Mouse (Mus musculus) heart, embryonic 11.5 days (tissue): ENCODE measurements at regions not wholly inside any gene's neighbourhood (a gene's known extent, or its start where the extent isn't known, plus 50 kb on each side); places are given as distances from the start of the nearest gene placed in this dataset.

Experiments used
- ATAC-seq: fragments of 200-750 bp; cut with Nextera tagmentation; replicated peaks from 2 replicates; pipeline ENCODE4 v1.8.0; 2017; ENCODE audit warnings: moderate library complexity; ENCODE audit not compliant: insufficient number of reproducible peaks, low FRiP score, low TSS enrichment
- H3K27ac ChIP-seq: fragments of 300-500 bp; sonication (generic); 2 replicates; pipeline ENCODE4 v1.5.1; 2014; ENCODE audit warnings: mild to moderate bottlenecking, low read depth, low read length
- H3K27me3 ChIP-seq: fragments of 300-500 bp; sonication (generic); 2 replicates; pipeline ENCODE4 v1.6.1; 2014; ENCODE audit warnings: mild to moderate bottlenecking, low read length, mixed read lengths; ENCODE audit not compliant: control insufficient read depth, insufficient read depth
- H3K36me3 ChIP-seq: fragments of 300-500 bp; sonication (generic); 2 replicates; pipeline ENCODE4 v1.6.1; 2014; ENCODE audit warnings: mild to moderate bottlenecking, low read length, moderate library complexity, mixed read lengths; ENCODE audit not compliant: control insufficient read depth, insufficient read depth
- H3K4me1 ChIP-seq: fragments of 300-500 bp; sonication (generic); 2 replicates; pipeline ENCODE4 v1.6.1; 2014; ENCODE audit warnings: low read length; ENCODE audit not compliant: control insufficient read depth, insufficient read depth
- H3K4me2 ChIP-seq: fragments of 300-500 bp; sonication (generic); 2 replicates; pipeline ENCODE4 v1.6.1; 2014; ENCODE audit warnings: mild to moderate bottlenecking, moderate library complexity
- H3K4me3 ChIP-seq: fragments of 300-500 bp; sonication (generic); 2 replicates; pipeline ENCODE4 v1.5.1; 2014; ENCODE audit warnings: low read depth, low read length
- H3K9ac ChIP-seq: fragments of 300-500 bp; sonication (generic); 2 replicates; pipeline ENCODE4 v1.6.1; 2014; ENCODE audit warnings: mild to moderate bottlenecking, low read depth, low read length, moderate library complexity
- H3K9me3 ChIP-seq: fragments of 300-500 bp; sonication (generic); replicated peaks from 2 replicates; pipeline ENCODE4 v1.6.1; 2016; ENCODE audit warnings: low read length; ENCODE audit not compliant: control insufficient read depth
- WGBS: fragments of 180-500 bp; shearing (Covaris S2); extraction: QIAGEN DNeasy Blood & Tissue Kit; methylation state at CpG from one replicate; pipeline ENCODE4 v1.1.7; 2014; ENCODE audit not compliant: insufficient replicate concordance; 5-methylcytosine and 5-hydroxymethylcytosine counted together

- WGBS = 8% methylated on average over 4 of the region's 4 CpGs
- no peak overlapping the region for H3K4me2 ChIP-seq
- H3K9ac ChIP-seq = no peak overlapping the region
Measured at GRCm38 (mm10) chr7:88544393-88544792, 114.3 kb downstream of the Rab38 start.

GRCm38 (mm10) chr7:88544976-88545654, 115.0 kb downstream of the Rab38 start:
- Histone ChIP-seq H3K4me3 (no peak overlapping the region), H3K9me3 (no peaks in the 10 kb centered on the region), H3K9ac (no peak overlapping the region), H3K27me3 (no peaks in the 10 kb centered on the region), H3K4me1 (no peaks in the 10 kb centered on the region), H3K4me2 (no peak overlapping the region), H3K36me3 (no peaks in the 10 kb centered on the region), H3K27ac (no peak overlapping the region)
- 66% methylated on average over 5 of the region's 5 CpGs for WGBS
- no peak for ATAC-seq

More at GRCm38 (mm10) chr7:88544393-88544792, 114.3 kb downstream of the Rab38 start:
- 0 out of 2 replicates have a peak, but pooled peaks have one; percentile 55 for ATAC-seq
- H3K27ac ChIP-seq = no peak overlapping the region
- H3K36me3 ChIP-seq = no peaks in the 10 kb centered on the region
- no peaks in the 10 kb centered on the region for H3K27me3 ChIP-seq
- no peaks in the 10 kb centered on the region for H3K9me3 ChIP-seq
- no peak overlapping the region for H3K4me3 ChIP-seq
- no peaks in the 10 kb centered on the region for H3K4me1 ChIP-seq

GRCm38 (mm10) chr7:88575073-88575472, 145.0 kb downstream of the Rab38 start:
- Histone ChIP-seq H3K4me2 (no peak overlapping the region), H3K27me3 (no peaks in the 10 kb centered on the region), H3K4me1 (no peaks in the 10 kb centered on the region), H3K9me3 (no peaks in the 10 kb centered on the region), H3K9ac (no peak overlapping the region), H3K4me3 (no peak overlapping the region), H3K27ac (no peak overlapping the region), H3K36me3 (no peaks in the 10 kb centered on the region)
- 60% methylated on average over 1 of the region's 1 CpGs for WGBS
- no peak for ATAC-seq

- ATAC-seq = no peak
- no peak overlapping the region for H3K27ac ChIP-seq
- no peaks in the 10 kb centered on the region; the same call in 1 of the 2 replicates for H3K9me3 ChIP-seq
- no peak overlapping the region for H3K4me3 ChIP-seq
- no peaks in the 10 kb centered on the region for H3K4me1 ChIP-seq
- 85% methylated on average over 1 of the region's 1 CpGs for WGBS
- no peaks in the 10 kb centered on the region for H3K27me3 ChIP-seq
- H3K9ac ChIP-seq = no peak overlapping the region
- H3K4me2 ChIP-seq = no peak overlapping the region
- H3K36me3 ChIP-seq = no peaks in the 10 kb centered on the region
Measured at GRCm38 (mm10) chr7:88600781-88601180, 170.7 kb downstream of the Rab38 start.
